Mouse (Mus musculus): ENCODE results near the gene Mtch1.

- no peak for TF ChIP-seq CTCF (IDR thresholded peaks at IDR 0.05; ENCODE audit: low read depth, low read length)
- TF ChIP-seq POLR2A (IDR thresholded peaks at IDR 0.05; ENCODE audit: insufficient read depth, low read length), result no peak
- no peak for TF ChIP-seq EP300 (IDR thresholded peaks at IDR 0.05; ENCODE audit: insufficient read depth, low read depth, low read length)
Observed at GRCm38 (mm10) chr17:29326531-29327529, 20.9 kb downstream of the Mtch1 start.
